Mouse (Mus musculus): ENCODE results near the gene Ifi35. TPM values are rescaled to one million over a fixed set of nuclear protein-coding genes. Genes with fewer than 3 reads are reported as not detected.

Ifi35 gene
- polyA plus RNA-seq, 1 experiment from 2014 or later, result 17.1 TPM

GRCm38 (mm10) chr11:101506269-101506780 lies 58.1 kb downstream of the Ifi35 start:
- no peak for ATAC-seq (ENCODE audit: insufficient number of reproducible peaks, insufficient read depth, low FRiP score, low read depth)
- no peak overlapping the region for H3K4me3 ChIP-seq (ENCODE audit: control insufficient read depth in 1 of 2, insufficient read depth in 1 of 2, low read depth in 1 of 2, low read length in 2 of 2)
- no peak overlapping the region for H3K27ac ChIP-seq (replicated peaks in 1 of 2; ENCODE audit: control insufficient read depth in 1 of 2, insufficient read depth in 1 of 2, low read depth in 2 of 2, low read length in 2 of 2)
- H3K4me2 ChIP-seq (ENCODE audit: low read length), result no peak overlapping the region
- H3K27me3 ChIP-seq (ENCODE audit: control insufficient read depth, insufficient read depth, low read length), result no peaks in the 10 kb centered on the region
- H3K9me3 ChIP-seq (ENCODE audit: control insufficient read depth, low read length), result no peaks in the 10 kb centered on the region
- peaks cover 63% of the 10 kb centered on the region for H3K36me3 ChIP-seq (ENCODE audit: control insufficient read depth, insufficient read depth, low read length)
- no peak overlapping the region for H3K9ac ChIP-seq (ENCODE audit: low read length)
- WGBS, result 91% methylated on average over 5 of the region's 5 CpGs
- no peaks in the 10 kb centered on the region for H3K4me1 ChIP-seq (ENCODE audit: control insufficient read depth in 2 of 2, insufficient read depth in 2 of 2, low read length in 2 of 2)

- WGBS, result 86% methylated on average over 7 of the region's 7 CpGs
- peaks cover 63% of the 10 kb centered on the region for H3K36me3 ChIP-seq (ENCODE audit: control insufficient read depth, insufficient read depth, low read length)
These were observed 58.9 kb downstream of the Ifi35 start for GRCm38 (mm10) chr11:101507090-101507489.

More at GRCm38 (mm10) chr11:101507090-101507489, 58.9 kb downstream of the Ifi35 start:
- no peak overlapping the region for H3K4me3 ChIP-seq (ENCODE audit: control insufficient read depth in 1 of 2, insufficient read depth in 1 of 2, low read depth in 1 of 2, low read length in 2 of 2)
- H3K9me3 ChIP-seq (ENCODE audit: control insufficient read depth, low read length), result no peaks in the 10 kb centered on the region
- H3K4me2 ChIP-seq (ENCODE audit: low read length), result no peak overlapping the region
- no peak overlapping the region for H3K27ac ChIP-seq (replicated peaks in 1 of 2; ENCODE audit: control insufficient read depth in 1 of 2, insufficient read depth in 1 of 2, low read depth in 2 of 2, low read length in 2 of 2)
- no peak for ATAC-seq (ENCODE audit: insufficient number of reproducible peaks, insufficient read depth, low FRiP score, low read depth)
- no peak overlapping the region for H3K9ac ChIP-seq (ENCODE audit: low read length)
- H3K4me1 ChIP-seq (ENCODE audit: control insufficient read depth in 2 of 2, insufficient read depth in 2 of 2, low read length in 2 of 2), result no peaks in the 10 kb centered on the region
- no peaks in the 10 kb centered on the region for H3K27me3 ChIP-seq (ENCODE audit: control insufficient read depth, insufficient read depth, low read length)

Small RNAs within 50 kb of the gene (microRNA-seq; reads per million reads assigned to microRNA genes)
- gene Mir6929, result 2.0 reads per million

Other genes with a start within 250 kb of the Ifi35 start
- gene Ezh1, start 221.9 kb upstream of the Ifi35 start, polyA plus RNA-seq (2014; fragmentation: Nextera tagmentation; extraction: Ambion mirVana), result 13.6 and 16.6 TPM in 2 replicates
- 272 and 281 TPM in 2 replicates for gene Ramp2, start 202.4 kb upstream of the Ifi35 start, polyA plus RNA-seq (2014; fragmentation: Nextera tagmentation; extraction: Ambion mirVana)
- gene Vps25, start 194.7 kb upstream of the Ifi35 start, polyA plus RNA-seq (2014; fragmentation: Nextera tagmentation; extraction: Ambion mirVana), result 111 and 123 TPM in 2 replicates
- 5.8 and 9.5 TPM in 2 replicates for gene Wnk4, start 187.8 kb upstream of the Ifi35 start, polyA plus RNA-seq (2014; fragmentation: Nextera tagmentation; extraction: Ambion mirVana)
- 0.51 and 1.1 TPM in 2 replicates for gene Cntd1, start 169.4 kb upstream of the Ifi35 start, polyA plus RNA-seq (2014; fragmentation: Nextera tagmentation; extraction: Ambion mirVana)
- gene Coa3, start 169.3 kb upstream of the Ifi35 start, polyA plus RNA-seq (2014; fragmentation: Nextera tagmentation; extraction: Ambion mirVana), result 188 and 203 TPM in 2 replicates
- 134 and 149 TPM in 2 replicates for gene Becn1, start 146.1 kb upstream of the Ifi35 start, polyA plus RNA-seq (2014; fragmentation: Nextera tagmentation; extraction: Ambion mirVana)
- 62.5 and 66.5 TPM in 2 replicates for gene Psme3, start 132.2 kb upstream of the Ifi35 start, polyA plus RNA-seq (2014; fragmentation: Nextera tagmentation; extraction: Ambion mirVana)
- gene Aoc2, start 123.3 kb upstream of the Ifi35 start, polyA plus RNA-seq (2014; fragmentation: Nextera tagmentation; extraction: Ambion mirVana), result 0.55 and 0.84 TPM in 2 replicates
- 1.4 and 1.9 TPM in 2 replicates for gene Aoc3, start 117.8 kb upstream of the Ifi35 start, polyA plus RNA-seq (2014; fragmentation: Nextera tagmentation; extraction: Ambion mirVana)
- gene G6pc, start 80.8 kb upstream of the Ifi35 start, polyA plus RNA-seq (2014; fragmentation: Nextera tagmentation; extraction: Ambion mirVana), result not detected in 2 replicates
- 42.2 and 45.4 TPM in 2 replicates for gene Aarsd1, start 30.8 kb upstream of the Ifi35 start, polyA plus RNA-seq (2014; fragmentation: Nextera tagmentation; extraction: Ambion mirVana)
- gene Gm27029, start 23.6 kb upstream of the Ifi35 start, polyA plus RNA-seq (2014; fragmentation: Nextera tagmentation; extraction: Ambion mirVana), result 10.2 and 17.4 TPM in 2 replicates
- gene Rundc1, start 23.3 kb upstream of the Ifi35 start, polyA plus RNA-seq (2014; fragmentation: Nextera tagmentation; extraction: Ambion mirVana), result 10.1 and 10.7 TPM in 2 replicates
- 81.7 and 96.0 TPM in 2 replicates for gene Ptges3l, start 23.1 kb upstream of the Ifi35 start, polyA plus RNA-seq (2014; fragmentation: Nextera tagmentation; extraction: Ambion mirVana)
- gene Rpl27, start 6.1 kb upstream of the Ifi35 start, polyA plus RNA-seq (2014; fragmentation: Nextera tagmentation; extraction: Ambion mirVana), result 245 and 260 TPM in 2 replicates
- 5.4 and 9.0 TPM in 2 replicates for gene Rnd2, start 16.6 kb downstream of the Ifi35 start, polyA plus RNA-seq (2014; fragmentation: Nextera tagmentation; extraction: Ambion mirVana)
- 24.7 and 31.6 TPM in 2 replicates for gene Vat1, start 17.8 kb downstream of the Ifi35 start, polyA plus RNA-seq (2014; fragmentation: Nextera tagmentation; extraction: Ambion mirVana)
- 7.5 and 8.3 TPM in 2 replicates for gene Brca1, start 103.5 kb downstream of the Ifi35 start, polyA plus RNA-seq (2014; fragmentation: Nextera tagmentation; extraction: Ambion mirVana)
- 62.6 and 70.0 TPM in 2 replicates for gene Nbr1, start 103.7 kb downstream of the Ifi35 start, polyA plus RNA-seq (2014; fragmentation: Nextera tagmentation; extraction: Ambion mirVana)
- gene Tmem106a, start 133.8 kb downstream of the Ifi35 start, polyA plus RNA-seq (2014; fragmentation: Nextera tagmentation; extraction: Ambion mirVana), result 3.6 and 4.1 TPM in 2 replicates
- not detected in 2 replicates for gene Gm11634, start 150.8 kb downstream of the Ifi35 start, polyA plus RNA-seq (2014; fragmentation: Nextera tagmentation; extraction: Ambion mirVana)
- gene Rdm1, start 178.8 kb downstream of the Ifi35 start, polyA plus RNA-seq (2014; fragmentation: Nextera tagmentation; extraction: Ambion mirVana), result 42.4 and 48.4 TPM in 2 replicates
- gene Arl4d, start 217.1 kb downstream of the Ifi35 start, polyA plus RNA-seq (2014; fragmentation: Nextera tagmentation; extraction: Ambion mirVana), result 6.2 and 6.7 TPM in 2 replicates